Mouse (Mus musculus) embryonic facial prominence, embryonic 14.5 days (tissue): Measurements from ENCODE around the gene Enox1. TPM values are rescaled to one million over a fixed set of nuclear protein-coding genes. Genes with fewer than 3 reads are reported as not detected.

Experiments
- ATAC-seq: fragments of 200-750 bp; cut with Nextera tagmentation; 2 replicates; pipeline ENCODE4 v1.8.0; 2017; ENCODE audit warnings: low read depth, moderate number of reproducible peaks, moderate TSS enrichment
- DNase-seq: peaks from one replicate; pipeline ENCODE4 v3.0.0-alpha.2; 2015; ENCODE audit warnings: low spot score
- H3K27ac ChIP-seq: fragments of 300-500 bp; sonication (generic); replicated peaks from 2 replicates; pipeline ENCODE4 v1.5.1; 2014; ENCODE audit warnings: low read depth, mild to moderate bottlenecking, low read length, moderate library complexity
- H3K27me3 ChIP-seq: fragments of 300-500 bp; sonication (generic); replicated peaks from 2 replicates; pipeline ENCODE4 v1.6.1; 2014; ENCODE audit warnings: low read length; ENCODE audit not compliant: control insufficient read depth, insufficient read depth
- H3K36me3 ChIP-seq: fragments of 300-500 bp; sonication (generic); 2 replicates; pipeline ENCODE4 v1.6.1; 2014; ENCODE audit warnings: low read length, mixed read lengths; ENCODE audit not compliant: control insufficient read depth, insufficient read depth
- H3K4me1 ChIP-seq: fragments of 300-500 bp; sonication (generic); 2 replicates; pipeline ENCODE4 v1.6.1; 2014; ENCODE audit warnings: antibody characterized with exemption, low read length; ENCODE audit not compliant: control insufficient read depth, insufficient read depth
- H3K4me2 ChIP-seq: fragments of 300-500 bp; sonication (generic); 2 replicates; pipeline ENCODE4 v1.6.1; 2014; ENCODE audit warnings: low read depth, mild to moderate bottlenecking, low read length, moderate library complexity, mixed read lengths
- H3K4me3 ChIP-seq: fragments of 300-500 bp; sonication (generic); 2 replicates; pipeline ENCODE4 v1.5.1; 2014; ENCODE audit warnings: low read depth, mild to moderate bottlenecking, low read length
- H3K9ac ChIP-seq: fragments of 300-500 bp; sonication (generic); 2 replicates; pipeline ENCODE4 v1.6.1; 2014; ENCODE audit warnings: low read depth, mild to moderate bottlenecking, low read length, moderate library complexity, mixed read lengths
- H3K9me3 ChIP-seq: fragments of 300-500 bp; sonication (generic); 2 replicates; pipeline ENCODE4 v1.6.1; 2016; ENCODE audit warnings: low read length; ENCODE audit not compliant: control insufficient read depth
- WGBS: fragments of 180-500 bp; shearing (Covaris S2); extraction: QIAGEN DNeasy Blood & Tissue Kit; methylation state at CpG from one replicate; pipeline ENCODE4 v1.1.7; 2014; 5-methylcytosine and 5-hydroxymethylcytosine counted together
- polyA plus RNA-seq: library from polyadenylated mRNA; unstranded; fragments of >200 nt; fragmentation: Nextera tagmentation; extraction: Ambion mirVana; gene quantifications from 2 replicates; pipeline ENCODE4 v1.2.1, GENCODE M21; 2014

Gene Enox1
- polyA plus RNA-seq, 1 experiment from 2014 or later, result 14.1 TPM

DNA sequence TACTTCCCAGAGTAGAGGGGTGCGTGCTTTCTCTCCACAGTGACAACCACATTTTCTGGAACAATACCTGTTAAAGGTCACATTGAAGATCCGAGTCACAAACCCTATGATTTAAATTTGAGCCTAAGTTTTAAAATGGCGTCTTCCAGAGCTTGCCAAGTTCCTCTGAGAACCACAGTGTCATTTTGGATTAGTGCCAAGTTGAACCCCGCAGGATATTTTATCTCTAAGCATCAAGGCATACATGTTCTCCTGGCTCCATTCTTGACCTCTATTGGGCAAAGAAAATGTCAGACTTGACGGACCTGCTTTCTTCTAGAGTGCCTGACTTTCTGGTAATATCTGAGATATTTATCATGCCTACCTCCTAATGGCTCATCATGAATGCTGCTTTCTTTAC lies 282.9 kb downstream of the Enox1 start:
- no peaks in the 10 kb centered on the region for H3K36me3 ChIP-seq
- no peak overlapping the region for H3K9ac ChIP-seq
- peak; percentile 20 for DNase-seq
- no peak overlapping the region for H3K4me2 ChIP-seq
- H3K4me1 ChIP-seq, result 0 out of 2 replicates have a peak, but pooled peaks cover 6% of the 10 kb centered on the region
- no peak overlapping the region for H3K27ac ChIP-seq
- no peak overlapping the region for H3K4me3 ChIP-seq
- no peak for ATAC-seq
- H3K9me3 ChIP-seq, result no peaks in the 10 kb centered on the region
- no peaks in the 10 kb centered on the region for H3K27me3 ChIP-seq
- 72% methylated on average over 5 of the region's 5 CpGs for WGBS

DNA sequence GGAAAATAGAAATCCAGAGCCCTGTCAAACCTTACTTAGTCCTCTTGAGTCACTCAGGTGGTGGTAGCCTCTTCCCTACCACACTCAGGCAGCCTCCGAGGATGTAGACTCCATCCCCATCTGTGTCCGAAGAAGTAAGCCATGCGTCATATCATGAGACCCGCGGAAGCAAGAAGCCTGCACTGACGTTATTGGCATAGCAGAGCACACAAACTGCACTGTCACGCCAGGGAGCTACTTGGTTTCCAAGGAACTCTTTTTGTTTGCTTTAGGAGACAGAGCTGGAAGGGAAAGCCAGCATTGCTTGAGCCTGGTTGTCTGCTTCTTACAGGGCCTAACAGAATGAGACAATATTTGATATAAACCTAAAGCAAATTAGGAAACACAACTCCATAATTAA lies 284.2 kb downstream of the Enox1 start:
- no peak overlapping the region for H3K4me2 ChIP-seq
- DNase-seq (peak; percentile 12), ATAC-seq (no peak)
- no peak overlapping the region for H3K4me3 ChIP-seq
- H3K27me3 ChIP-seq, result no peaks in the 10 kb centered on the region
- H3K27ac ChIP-seq, result no peak overlapping the region
- H3K9ac ChIP-seq, result no peak overlapping the region
- no peaks in the 10 kb centered on the region for H3K9me3 ChIP-seq
- 0 out of 2 replicates have a peak, but pooled peaks cover 6% of the 10 kb centered on the region for H3K4me1 ChIP-seq
- WGBS, result 81% methylated on average over 7 of the region's 7 CpGs
- H3K36me3 ChIP-seq, result no peaks in the 10 kb centered on the region

DNA sequence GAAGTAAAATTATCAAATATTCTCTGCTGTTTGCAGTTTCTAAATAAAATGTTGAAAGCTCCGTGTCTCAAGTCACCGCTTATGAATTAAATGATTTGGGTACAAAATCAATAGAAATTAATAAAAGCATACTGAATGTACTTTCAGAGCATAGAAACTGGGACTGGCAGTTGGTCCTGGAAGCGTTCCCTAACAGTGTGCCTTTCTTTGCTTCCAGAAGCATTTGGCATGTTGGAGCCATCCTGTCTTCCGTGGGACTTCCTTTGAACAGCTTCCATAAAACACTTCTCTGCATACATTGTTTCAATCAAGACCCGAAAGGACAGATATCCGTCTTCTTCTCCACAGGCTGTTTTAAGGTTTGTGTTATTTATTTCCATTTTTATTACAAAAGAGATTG lies 285.0 kb downstream of the Enox1 start:
- Histone ChIP-seq H3K9ac (no peak overlapping the region), H3K9me3 (no peaks in the 10 kb centered on the region), H3K27ac (no peak overlapping the region), H3K4me3 (no peak overlapping the region), H3K4me1 (0 out of 2 replicates have a peak, but pooled peaks cover 6% of the 10 kb centered on the region), H3K4me2 (no peak overlapping the region), H3K27me3 (no peaks in the 10 kb centered on the region), H3K36me3 (no peaks in the 10 kb centered on the region)
- ATAC-seq (no peak), DNase-seq (no peak)
- 93% methylated on average over 6 of the region's 6 CpGs for WGBS

DNA sequence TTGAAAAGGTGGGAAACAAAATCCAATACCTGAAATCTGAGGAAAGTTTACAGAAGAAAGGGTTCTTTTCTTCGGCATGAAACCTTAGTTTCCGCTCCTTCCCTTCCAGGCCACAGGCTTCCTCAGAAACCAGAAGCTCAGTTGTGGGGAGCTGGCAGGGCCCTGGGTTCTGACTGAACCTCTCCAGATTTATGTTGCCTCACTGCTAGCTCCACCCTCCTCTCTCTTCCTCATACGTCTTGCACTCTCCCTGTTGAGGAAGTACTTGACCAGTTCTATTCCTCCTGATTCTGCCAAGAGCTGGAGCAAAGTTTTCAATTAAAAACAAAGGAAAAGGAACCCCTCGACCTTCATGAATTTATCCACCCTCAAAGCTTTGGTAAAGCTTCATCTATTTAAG lies 291.4 kb downstream of the Enox1 start:
- Histone ChIP-seq H3K9ac (no peak overlapping the region), H3K4me2 (no peak overlapping the region), H3K27ac (no peak overlapping the region), H3K4me3 (no peak overlapping the region), H3K4me1 (no peaks in the 10 kb centered on the region), H3K9me3 (no peaks in the 10 kb centered on the region), H3K36me3 (no peaks in the 10 kb centered on the region), H3K27me3 (no peaks in the 10 kb centered on the region)
- WGBS, result 51% methylated on average over 4 of the region's 4 CpGs
- DNase-seq (peak; percentile 20), ATAC-seq (no peak)

DNA sequence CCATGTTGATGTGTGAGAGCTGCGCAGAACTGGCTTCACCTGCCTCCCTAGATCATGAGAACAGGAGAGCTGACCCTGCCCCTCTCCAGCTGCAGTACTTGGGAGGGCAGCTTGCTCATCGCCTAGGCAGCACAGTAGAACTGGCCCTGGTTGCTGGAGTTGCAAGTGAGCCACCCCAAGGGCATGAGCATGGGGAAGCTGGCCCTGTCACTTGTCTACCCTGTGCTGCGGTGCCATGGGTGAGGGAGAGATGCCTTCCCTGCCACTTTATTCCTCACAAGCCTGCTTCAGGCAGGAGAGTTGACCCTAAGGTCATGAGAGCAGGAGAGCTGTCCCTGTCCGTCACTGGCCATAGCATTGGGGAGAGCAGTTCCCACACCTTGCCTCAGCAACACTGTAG lies 295.4 kb downstream of the Enox1 start:
- WGBS, result 69% methylated on average over 4 of the region's 4 CpGs
- Histone ChIP-seq H3K27ac (no peak overlapping the region), H3K9me3 (no peaks in the 10 kb centered on the region), H3K4me1 (peaks cover 5% of the 10 kb centered on the region), H3K4me2 (no peak overlapping the region), H3K27me3 (no peaks in the 10 kb centered on the region), H3K4me3 (no peak overlapping the region), H3K36me3 (no peaks in the 10 kb centered on the region), H3K9ac (no peak overlapping the region)
- DNase-seq (no peak), ATAC-seq (no peak)

DNA sequence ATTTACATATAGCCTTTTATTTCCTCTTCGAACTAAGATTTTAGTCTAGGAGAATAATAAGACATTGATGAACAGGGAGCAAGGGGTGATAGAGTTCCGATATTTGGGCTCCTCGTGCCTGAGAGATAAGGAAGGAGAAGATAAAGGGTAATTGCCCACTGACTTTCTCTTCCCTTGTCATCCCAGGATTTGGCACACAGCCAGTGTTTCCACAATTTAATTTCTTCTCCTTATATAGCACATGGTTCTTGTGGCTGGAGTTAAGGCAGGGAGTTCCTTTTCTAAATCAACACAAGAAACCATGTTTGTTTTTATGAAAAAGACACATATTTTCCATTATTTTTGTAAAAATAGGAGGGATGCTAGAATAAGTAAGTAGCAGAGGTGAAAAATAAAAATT lies 299.5 kb downstream of the Enox1 start:
- H3K27me3 ChIP-seq, result no peaks in the 10 kb centered on the region
- H3K9ac ChIP-seq, result no peak overlapping the region
- peak; percentile 31 for DNase-seq
- no peaks in the 10 kb centered on the region for H3K36me3 ChIP-seq
- H3K27ac ChIP-seq, result no peak overlapping the region; the same call in 1 of the 2 replicates
- H3K9me3 ChIP-seq, result no peaks in the 10 kb centered on the region
- no peak for ATAC-seq
- no peak overlapping the region for H3K4me2 ChIP-seq
- H3K4me1 ChIP-seq, result peaks cover 11% of the 10 kb centered on the region
- no peak overlapping the region for H3K4me3 ChIP-seq
- WGBS, result 66% methylated on average over 3 of the region's 3 CpGs

GRCm38 (mm10) chr14:77456876-77457275 lies 300.3 kb downstream of the Enox1 start:
- Histone ChIP-seq H3K27ac (no peak overlapping the region; the same call in 1 of the 2 replicates), H3K4me3 (no peak overlapping the region), H3K4me2 (0 out of 2 replicates have a peak overlapping the region, but pooled peaks have one; percentile 8), H3K4me1 (peaks cover 11% of the 10 kb centered on the region), H3K9ac (no peak overlapping the region), H3K9me3 (no peaks in the 10 kb centered on the region), H3K36me3 (no peaks in the 10 kb centered on the region), H3K27me3 (no peaks in the 10 kb centered on the region)
- WGBS, result 38% methylated on average over 7 of the region's 7 CpGs
- DNase-seq (peak; percentile 85), ATAC-seq (peak; percentile 72)

DNA sequence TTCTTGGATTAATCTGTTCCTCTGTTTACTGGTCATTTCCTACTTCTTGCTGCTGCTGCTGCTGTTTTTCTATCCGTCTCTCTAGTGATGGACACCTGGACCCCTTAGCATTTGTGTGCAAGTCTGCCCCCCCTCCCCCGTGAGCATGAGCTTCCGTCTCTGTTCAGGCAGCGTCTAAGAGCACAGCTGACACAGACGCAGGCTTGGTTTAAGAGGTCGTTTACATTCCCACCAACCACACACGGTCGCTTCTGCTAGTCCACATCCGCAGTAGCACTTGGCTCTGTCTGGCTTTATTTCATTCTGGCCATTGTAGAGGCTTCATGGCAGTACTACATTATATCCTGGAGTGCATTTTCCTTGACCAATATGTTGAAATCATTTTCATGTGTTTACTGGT lies 301.7 kb downstream of the Enox1 start:
- Histone ChIP-seq H3K4me2 (no peak overlapping the region), H3K27me3 (no peaks in the 10 kb centered on the region), H3K4me1 (peaks cover 11% of the 10 kb centered on the region), H3K9me3 (no peaks in the 10 kb centered on the region), H3K4me3 (no peak overlapping the region), H3K27ac (no peak overlapping the region), H3K9ac (no peak overlapping the region), H3K36me3 (no peaks in the 10 kb centered on the region)
- DNase-seq, result peak; percentile 48
- 24% methylated on average over 9 of the region's 9 CpGs for WGBS
- no peak for ATAC-seq

DNA sequence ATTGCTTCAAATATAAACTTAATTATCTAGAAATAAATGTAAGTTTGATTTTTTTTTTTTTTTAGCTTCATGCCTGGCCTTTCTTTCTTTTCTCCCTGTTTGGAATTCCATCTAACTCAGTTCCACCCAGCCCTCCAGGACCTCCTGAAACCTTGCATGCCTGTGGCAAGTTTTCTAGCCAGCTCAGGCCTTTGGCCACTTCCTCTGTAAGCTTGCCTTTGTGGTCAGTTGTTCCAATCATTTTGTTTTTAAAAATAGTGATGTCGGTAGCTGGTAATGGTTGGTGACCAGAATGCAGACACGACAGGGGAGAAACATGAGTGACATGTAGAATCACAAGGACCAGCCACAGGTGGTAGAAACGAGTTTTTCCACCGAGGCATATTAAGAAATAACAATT lies 307.4 kb downstream of the Enox1 start:
- ATAC-seq (no peak), DNase-seq (no peak)
- no peaks in the 10 kb centered on the region for H3K27me3 ChIP-seq
- WGBS, result 73% methylated on average over 4 of the region's 4 CpGs
- no peaks in the 10 kb centered on the region for H3K4me1 ChIP-seq
- H3K36me3 ChIP-seq, result no peaks in the 10 kb centered on the region
- no peak overlapping the region for H3K4me3 ChIP-seq
- no peak overlapping the region for H3K27ac ChIP-seq
- H3K9ac ChIP-seq, result no peak overlapping the region
- H3K9me3 ChIP-seq, result no peaks in the 10 kb centered on the region
- no peak overlapping the region for H3K4me2 ChIP-seq
